In the genomic region with DNA sequence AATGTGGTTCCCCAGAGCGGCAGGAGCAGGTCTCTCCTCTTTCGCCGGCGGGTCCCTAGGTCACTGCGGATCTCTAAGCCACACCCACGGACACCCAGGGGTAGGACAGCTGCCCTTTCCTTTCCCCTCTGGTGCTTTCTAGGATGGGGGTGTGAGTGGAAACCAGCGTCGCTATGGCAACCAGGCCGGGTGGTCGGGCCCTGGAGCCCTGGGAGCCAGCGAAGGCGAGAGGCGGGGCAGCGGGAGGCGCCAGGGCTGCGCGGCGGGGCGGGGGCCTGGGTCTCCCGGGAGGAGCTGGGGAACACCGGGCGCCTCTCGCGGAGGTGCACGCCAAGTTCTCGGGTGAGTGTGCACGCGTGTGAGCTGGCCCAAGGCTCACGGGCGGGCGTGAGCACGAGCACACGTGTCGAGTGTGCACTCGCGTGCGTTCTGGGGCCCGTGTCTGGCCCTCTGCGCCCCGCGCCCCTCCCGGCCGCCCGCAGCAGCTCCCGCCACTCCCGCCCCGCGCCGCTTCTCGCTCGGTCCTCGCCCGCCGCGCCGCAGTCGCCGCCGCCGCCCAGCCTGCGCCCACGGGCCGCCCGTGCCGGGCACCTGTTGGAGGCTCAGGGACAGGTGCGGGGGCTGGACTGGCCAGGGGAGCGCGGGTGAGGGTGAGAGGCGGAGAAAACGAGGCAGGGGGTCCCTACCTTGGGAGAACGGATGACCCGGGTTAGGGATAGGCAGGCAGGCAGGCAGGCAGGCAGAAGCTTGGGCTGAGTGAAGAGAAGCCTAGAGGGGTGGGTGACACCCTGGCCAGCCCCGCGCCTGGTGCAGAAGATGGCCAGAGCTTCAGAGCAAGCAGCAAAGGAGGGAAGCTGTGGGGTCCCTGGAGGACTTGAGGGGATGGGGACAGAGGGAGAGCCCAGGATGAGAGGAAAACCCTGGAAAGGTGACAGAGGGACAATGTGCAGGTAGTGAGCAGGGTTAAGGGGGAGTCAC, we compare ENCODE assay signal across 8 mouse cellular contexts. TPM values are rescaled to one million over a fixed set of nuclear protein-coding genes. Genes with fewer than 3 reads are reported as not detected.
DNase-seq lines count a peak whose midpoint lies in the region; ATAC-seq and TF ChIP-seq lines count a peak whose summit lies in the region.

No protein-coding gene starts in this region.

- H3K27ac ChIP-seq in lung, embryonic 15.5 days, result no peak overlapping the region
- H3K27ac ChIP-seq in forebrain, postnatal 0 days (ENCODE audit: low read depth, low read length), result peak overlapping the region; percentile 50; the same call in 1 of the 2 replicates

- peak overlapping the region; percentile 41 for H3K9ac ChIP-seq in lung, embryonic 15.5 days
- peak overlapping the region; percentile 71 for H3K9ac ChIP-seq in forebrain, postnatal 0 days

- ATAC-seq in lung, embryonic 15.5 days (ENCODE audit: borderline replicate concordance, extremely low read depth, low FRiP score, low TSS enrichment), result peak; percentile 50
- ATAC-seq in forebrain, postnatal 0 days, result peak; percentile 68

- DNase-seq in cerebellum, adult 11-12 months, result peak; percentile 23
- no peak for DNase-seq in cerebellum, adult 9-10 months
- DNase-seq in lung, postnatal 36 days, result no peak
- DNase-seq in forebrain, postnatal 0 days, result peak; percentile 75
- DNase-seq in mesoderm, embryonic 11.5 days (ENCODE audit: low read depth, low spot score), result peak; percentile 65
- DNase-seq in thymus, postnatal 10 days (ENCODE audit: low spot score in 2 of 2), result no peak
- no peak for DNase-seq in layer of hippocampus, adult 9-11 months

- H3K4me3 ChIP-seq in lung, embryonic 15.5 days, result peak overlapping the region; percentile 50
- peak overlapping the region; percentile 65 for H3K4me3 ChIP-seq in forebrain, postnatal 0 days (ENCODE audit: low read depth, low read length)

- 2% methylated on average over 64 of the region's 74 CpGs for WGBS in lung, embryonic 15.5 days
- WGBS in forebrain, postnatal 0 days, result under 1% methylated on average over 74 of the region's 74 CpGs

- peaks cover 10% of the 10 kb centered on the region for H3K36me3 ChIP-seq in lung, embryonic 15.5 days
- H3K36me3 ChIP-seq in forebrain, postnatal 0 days (ENCODE audit: insufficient read depth), result peaks cover 15% of the 10 kb centered on the region

- TF ChIP-seq CTCF in forebrain, postnatal 0 days (IDR thresholded peaks at IDR 0.05; ENCODE audit: low read depth), result no peak

- H3K4me1 ChIP-seq in lung, embryonic 15.5 days, result peaks cover 12% of the 10 kb centered on the region
- 0 out of 2 replicates have a peak, but pooled peaks cover 11% of the 10 kb centered on the region for H3K4me1 ChIP-seq in forebrain, postnatal 0 days (ENCODE audit: insufficient read depth)

- H3K27me3 ChIP-seq in lung, embryonic 15.5 days, result peaks cover 40% of the 10 kb centered on the region
- H3K27me3 ChIP-seq in forebrain, postnatal 0 days (ENCODE audit: insufficient read depth, low read length), result no peaks in the 10 kb centered on the region

- H3K9me3 ChIP-seq in lung, embryonic 15.5 days, result no peaks in the 10 kb centered on the region
- H3K9me3 ChIP-seq in forebrain, postnatal 0 days (ENCODE audit: low read length), result no peaks in the 10 kb centered on the region

- peak overlapping the region; percentile 96 for H3K4me2 ChIP-seq in lung, embryonic 15.5 days
- peak overlapping the region; percentile 99 for H3K4me2 ChIP-seq in forebrain, postnatal 0 days (ENCODE audit: low read depth)

RNA-seq across cellular contexts. Expression of gene Doc2a, which starts 0.5 kb away (rescaled TPM):
- polyA plus RNA-seq in lung, embryonic 15.5 days (2015; fragmentation: Nextera tagmentation; extraction: Ambion mirVana), result 0.81 and 1.1 TPM in 2 replicates
- total RNA-seq in forebrain, postnatal 0 days (2014; rRNA removed), result 35.7 and 148 TPM in 2 replicates
- 31.5 and 32.5 TPM in 2 replicates for polyA plus RNA-seq in forebrain, postnatal 0 days (2015; fragmentation: Nextera tagmentation; extraction: Ambion mirVana)

RNA-seq across cellular contexts. Expression of gene Hirip3, which starts 14.1 kb away (rescaled TPM):
- 31.6 and 34.4 TPM in 2 replicates for polyA plus RNA-seq in lung, embryonic 15.5 days (2015; fragmentation: Nextera tagmentation; extraction: Ambion mirVana)
- 11.7 and 21.3 TPM in 2 replicates for total RNA-seq in forebrain, postnatal 0 days (2014; rRNA removed)
- 9.9 and 19.5 TPM in 2 replicates for polyA plus RNA-seq in forebrain, postnatal 0 days (2015; fragmentation: Nextera tagmentation; extraction: Ambion mirVana)

RNA-seq across cellular contexts. Expression of gene Ino80e, which starts 14.5 kb away (rescaled TPM):
- 76.6 and 78.3 TPM in 2 replicates for polyA plus RNA-seq in lung, embryonic 15.5 days (2015; fragmentation: Nextera tagmentation; extraction: Ambion mirVana)
- 62.8 and 69.9 TPM in 2 replicates for total RNA-seq in forebrain, postnatal 0 days (2014; rRNA removed)
- 102 and 107 TPM in 2 replicates for polyA plus RNA-seq in forebrain, postnatal 0 days (2015; fragmentation: Nextera tagmentation; extraction: Ambion mirVana)

RNA-seq across cellular contexts. Expression of gene 4930451I11Rik, which starts 16.3 kb away (rescaled TPM):
- polyA plus RNA-seq in lung, embryonic 15.5 days (2015; fragmentation: Nextera tagmentation; extraction: Ambion mirVana), result not detected in 2 replicates
- not detected in 2 replicates for total RNA-seq in forebrain, postnatal 0 days (2014; rRNA removed)
- polyA plus RNA-seq in forebrain, postnatal 0 days (2015; fragmentation: Nextera tagmentation; extraction: Ambion mirVana), result 0.62 TPM in 1 of 2 replicates, not detected in the other

RNA-seq across cellular contexts. Expression of gene Taok2, which starts 36.8 kb away (rescaled TPM):
- 48.0 and 55.0 TPM in 2 replicates for polyA plus RNA-seq in lung, embryonic 15.5 days (2015; fragmentation: Nextera tagmentation; extraction: Ambion mirVana)
- 100 and 110 TPM in 2 replicates for total RNA-seq in forebrain, postnatal 0 days (2014; rRNA removed)
- 30.5 and 42.6 TPM in 2 replicates for polyA plus RNA-seq in forebrain, postnatal 0 days (2015; fragmentation: Nextera tagmentation; extraction: Ambion mirVana)

Comparison
In these comparisons a context has a peak if more than half of its experiments do, and no peak if none do; other contexts are left out.
1. DNase-seq: peak in cerebellum, adult 11-12 months (single experiment), forebrain, postnatal 0 days (single experiment) and mesoderm, embryonic 11.5 days (single experiment); none in cerebellum, adult 9-10 months (single experiment), lung, postnatal 36 days (single experiment), thymus, postnatal 10 days (0 of 2) and layer of hippocampus, adult 9-11 months (single experiment).
2. RNA of gene Doc2a, which starts 0.5 kb away (polyA plus RNA-seq): 31.5 to 32.5 TPM in forebrain, postnatal 0 days; 0.81 to 1.1 TPM in lung, embryonic 15.5 days; every median in the first group is over 10 times any median in the second.